Mouse (Mus musculus): ENCODE measurements at regions not wholly inside any gene's neighbourhood (a gene's known extent, or its start where the extent isn't known, plus 50 kb on each side); places are given as distances from the start of the nearest gene placed in this dataset.

- DNase-seq: no peak
Observed at GRCm38 (mm10) chr9:47054595-47054994, 56.1 kb downstream of the Gm4791 start.

GRCm38 (mm10) chr9:47055558-47055957 is 57.0 kb downstream of the Gm4791 start:
- no peak for DNase-seq

- no peak for DNase-seq
Observed at GRCm38 (mm10) chr9:47059339-47060005, 60.9 kb downstream of the Gm4791 start.

DNA sequence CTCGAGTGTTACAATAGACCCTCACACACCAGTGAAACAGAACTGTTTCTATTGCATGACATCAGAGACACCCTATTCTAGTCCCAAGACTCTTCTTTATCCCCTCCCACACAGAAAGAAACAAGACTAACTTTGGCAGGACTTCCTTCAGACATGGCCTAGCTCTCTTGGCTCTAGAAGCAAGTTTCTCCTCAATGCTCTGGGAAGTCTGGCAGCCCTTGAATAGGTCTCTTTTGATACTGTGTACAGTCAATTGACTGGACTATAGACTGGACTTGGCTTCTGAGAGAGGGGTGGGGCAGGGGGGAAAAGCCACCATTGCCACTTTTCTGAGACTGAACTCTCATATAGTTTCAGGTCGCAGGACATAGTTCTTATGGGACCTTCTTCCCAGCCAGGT is 62.2 kb downstream of the Gm4791 start:
- no peak for DNase-seq

- DNase-seq: no peak
Observed at GRCm38 (mm10) chr9:47062516-47062915, 64.0 kb downstream of the Gm4791 start.

GRCm38 (mm10) chr9:47063751-47064150 is 65.2 kb downstream of the Gm4791 start:
- no peak for DNase-seq

GRCm38 (mm10) chr9:47064463-47065032 is 66.0 kb downstream of the Gm4791 start:
- no peak for DNase-seq

GRCm38 (mm10) chr9:47069436-47069835 is 70.9 kb downstream of the Gm4791 start:
- no peak for DNase-seq

- no peak for DNase-seq
Observed at GRCm38 (mm10) chr9:47070958-47071357, 72.4 kb downstream of the Gm4791 start.

DNA sequence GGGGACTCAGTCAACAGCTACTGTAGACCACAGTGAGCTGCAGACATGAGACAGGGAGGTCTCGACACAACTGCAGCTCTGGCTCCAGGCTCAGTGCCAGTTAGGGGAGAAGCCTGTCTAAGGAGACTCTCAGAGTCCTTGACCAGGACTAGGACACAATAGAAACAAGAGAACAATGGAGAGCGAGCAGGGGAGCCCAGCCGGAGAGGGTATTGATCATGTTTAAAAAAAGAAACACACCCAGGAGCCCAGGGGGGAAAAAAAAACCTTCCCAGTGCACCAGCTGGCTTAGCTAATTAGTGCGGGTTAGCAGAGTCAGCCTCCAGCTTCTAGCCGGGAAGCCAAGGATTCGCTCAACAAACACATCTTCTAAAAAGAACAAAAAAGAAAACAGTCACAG is 78.4 kb downstream of the Gm4791 start:
- DNase-seq: no peak

DNA sequence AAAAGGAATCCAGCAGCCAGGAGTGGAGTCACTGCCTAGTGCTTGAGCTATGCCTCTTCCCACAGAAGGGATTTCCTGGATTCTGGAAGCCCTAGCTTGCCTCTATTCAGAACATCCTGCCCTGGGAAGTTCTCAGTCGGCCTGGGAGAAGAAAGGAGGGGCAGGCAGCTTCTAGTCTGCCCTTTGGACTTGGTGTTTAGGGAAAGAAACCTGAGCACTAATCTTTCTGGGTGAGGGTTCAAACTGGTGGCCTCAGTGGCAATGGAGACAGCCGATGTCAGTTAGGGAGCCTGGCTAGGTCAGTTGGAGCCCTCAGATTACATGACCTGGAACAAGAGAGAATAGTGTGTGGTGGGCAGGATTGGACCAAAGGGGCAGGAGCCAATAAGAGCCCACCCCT is 78.9 kb downstream of the Gm4791 start:
- DNase-seq: no peak

GRCm38 (mm10) chr9:47077945-47078344 is 79.4 kb downstream of the Gm4791 start:
- no peak for DNase-seq

DNA sequence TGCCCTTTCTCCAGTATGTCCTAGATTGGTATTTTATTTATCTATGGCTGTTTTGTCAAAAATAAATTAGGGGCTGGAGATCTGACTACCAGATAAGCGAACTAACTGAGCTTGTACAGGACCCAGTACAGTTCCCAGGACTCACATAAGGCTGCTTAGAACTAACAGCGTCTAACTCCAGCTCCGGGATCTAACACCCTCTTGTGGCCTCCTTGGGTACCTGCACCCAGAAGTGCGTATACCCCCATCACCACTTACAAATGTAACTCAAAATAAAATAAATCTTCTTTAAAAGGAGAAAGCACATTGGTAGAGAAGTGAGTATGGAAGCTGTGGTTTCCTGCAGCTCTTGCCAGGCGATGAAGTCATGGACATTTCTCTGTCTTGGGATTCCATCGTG is 82.9 kb downstream of the Gm4791 start:
- no peak for DNase-seq

- DNase-seq: no peak
Observed at GRCm38 (mm10) chr9:47091796-47092195, 93.3 kb downstream of the Gm4791 start.

- no peak for DNase-seq
Observed at GRCm38 (mm10) chr9:47095656-47096055, 97.1 kb downstream of the Gm4791 start.

GRCm38 (mm10) chr9:47103316-47103715 is 104.8 kb downstream of the Gm4791 start:
- no peak for DNase-seq

- DNase-seq: no peak
Observed at GRCm38 (mm10) chr9:47103966-47104365, 105.4 kb downstream of the Gm4791 start.

DNA sequence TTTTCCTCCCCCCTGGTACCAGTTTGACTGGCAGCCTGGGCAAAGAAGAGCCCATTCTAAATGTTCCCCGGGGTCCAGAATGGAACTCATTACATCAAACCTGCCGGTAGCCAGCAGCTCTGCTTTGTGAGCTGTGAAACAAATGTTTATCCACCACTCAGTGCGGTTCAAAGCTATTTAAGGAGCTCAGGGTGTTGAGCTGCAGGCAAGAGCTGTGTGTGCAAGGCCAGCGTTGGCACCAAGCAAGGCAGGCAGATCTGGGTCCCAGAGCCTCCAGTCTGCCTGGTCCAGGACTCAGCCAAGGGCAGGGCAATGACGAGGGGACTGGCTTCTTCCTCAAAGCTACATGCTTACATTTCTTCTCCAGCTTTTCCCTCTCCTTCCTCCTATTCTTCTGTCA is 109.6 kb downstream of the Gm4791 start:
- no peak for DNase-seq

DNA sequence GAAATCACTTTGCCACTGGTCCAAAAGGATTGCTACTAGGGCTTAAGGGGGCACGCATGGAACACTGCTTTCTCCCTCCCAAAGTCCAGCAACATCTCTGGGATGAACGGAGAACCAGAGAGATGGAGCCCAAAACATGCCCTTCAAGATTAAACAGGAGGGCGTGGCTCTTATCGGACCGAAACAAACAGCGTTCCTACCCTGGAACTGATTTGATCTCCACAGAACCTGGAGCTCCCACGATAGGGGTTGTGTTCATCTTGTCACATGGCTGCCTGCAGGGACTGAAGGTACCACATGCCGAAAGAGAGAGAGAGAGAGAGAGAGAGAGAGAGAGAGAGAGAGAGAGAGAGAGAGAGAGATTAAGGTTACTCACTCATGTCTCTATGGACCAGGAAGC is 120.7 kb downstream of the Gm4791 start:
- no peak for DNase-seq

GRCm38 (mm10) chr9:47123113-47123512 is 124.6 kb downstream of the Gm4791 start:
- no peak for DNase-seq

DNA sequence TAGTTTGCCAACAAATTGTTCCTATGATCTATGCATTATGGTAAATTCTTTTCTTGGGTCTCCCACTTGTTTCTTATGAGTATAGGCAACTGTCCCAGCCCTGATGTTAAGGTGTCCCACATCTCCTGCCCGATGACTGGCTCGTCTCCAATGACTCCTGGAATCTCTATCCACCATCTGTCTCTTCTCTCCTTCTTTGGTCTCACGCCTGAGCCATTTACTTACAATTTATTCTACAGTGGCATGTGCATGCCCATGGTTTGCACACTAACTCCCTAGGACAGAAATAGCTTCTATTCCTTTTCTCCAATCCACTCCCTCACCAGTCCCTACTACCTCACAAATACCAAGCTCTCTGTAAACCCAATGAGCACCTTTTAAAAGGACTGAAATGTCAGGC is 127.0 kb downstream of the Gm4791 start:
- no peak for DNase-seq

- peak in 1 of 2 experiments; percentile 16 for DNase-seq
Observed at GRCm38 (mm10) chr9:47126236-47126635, 127.7 kb downstream of the Gm4791 start.

GRCm38 (mm10) chr9:47127756-47128424 is 129.3 kb downstream of the Gm4791 start:
- DNase-seq: no peak

DNA sequence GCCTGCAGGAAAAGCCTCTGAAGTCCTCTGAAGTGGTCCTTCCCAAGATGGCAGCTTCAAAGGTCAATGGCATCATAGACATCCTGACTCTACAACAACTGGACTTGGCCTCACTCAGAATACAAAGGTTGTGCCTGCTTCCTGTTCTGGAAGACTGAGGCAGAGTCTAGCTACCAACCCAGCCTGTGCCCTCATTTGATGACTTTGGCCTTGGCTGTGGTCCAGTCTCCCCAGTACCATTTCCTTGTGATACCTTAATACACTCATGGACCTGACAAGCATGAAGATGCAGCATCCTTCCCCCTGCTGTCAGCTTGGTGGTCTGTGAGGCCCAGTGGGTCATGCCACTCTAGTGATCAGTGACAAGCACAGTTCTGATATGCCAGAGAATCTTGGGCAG is 130.6 kb downstream of the Gm4791 start:
- no peak for DNase-seq
